Mouse (Mus musculus) B cell, adult 67 days (primary cell): Measurements from ENCODE around the gene Nuf2. TPM values are rescaled to one million over a fixed set of nuclear protein-coding genes. Genes with fewer than 3 reads are reported as not detected.

Experiments used
- total RNA-seq, 2 experiments: library from RNA; stranded (reverse); gene quantifications; 4 replicates each; pipeline ENCODE4 v1.2.4; 2023

The Nuf2 gene
- 1 to 10 TPM; 1.2 to 1.7 TPM for total RNA-seq

GRCm38 (mm10) chr1:169530876-169531701 is at the start of gene Nuf2:
Nuf2 (minus strand) TSS chr1:169531464.

Other genes with a start within 250 kb of the Nuf2 start
- gene Rgs5, start 124.0 kb upstream of the Nuf2 start, total RNA-seq = not detected
- gene Rgs4, start 216.2 kb upstream of the Nuf2 start, total RNA-seq = not detected